24 mouse cellular contexts compared by ENCODE assay signal in the genomic region with DNA sequence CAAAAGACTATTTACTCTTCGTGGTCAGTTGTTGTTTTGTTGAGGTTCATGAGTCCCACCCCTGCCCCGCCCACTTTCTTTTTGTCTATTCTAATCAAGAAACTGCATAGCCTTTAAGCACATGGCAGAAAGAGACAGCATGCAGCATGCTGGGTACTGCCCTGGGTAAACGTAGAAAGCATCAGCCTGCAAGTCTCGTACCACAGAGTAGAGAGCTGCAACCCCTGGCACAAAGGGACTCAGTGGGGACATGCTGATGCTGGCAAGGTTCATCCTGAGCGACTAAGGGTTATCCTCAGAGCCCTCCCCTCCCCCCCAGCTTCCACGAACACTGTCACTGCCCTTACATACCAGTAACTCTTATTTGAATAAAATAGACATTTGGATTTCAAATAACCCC.
DNase-seq lines count a peak whose midpoint lies in the region; ATAC-seq and TF ChIP-seq lines count a peak whose summit lies in the region.
"Had no signal": no experiment of that assay in that cellular context is flagged by ENCODE, and none has a peak within 500 bp of the region (broad histone marks: within the 10 kb centered on the region; RNA-seq: fewer than 3 reads in every experiment).

No protein-coding gene starts in this region.

- H3K4me2 ChIP-seq in hindbrain, embryonic 13.5 days = no peak overlapping the region
- H3K4me2 ChIP-seq in midbrain, embryonic 15.5 days = no peak overlapping the region
- H3K4me2 ChIP-seq in stomach, postnatal 0 days (replicated peaks; ENCODE audit: low read depth) = no peak overlapping the region
- H3K4me2 ChIP-seq: forebrain, embryonic 12.5 days; heart, embryonic 11.5 days; liver, embryonic 13.5 days had no signal

- H3K9me3 ChIP-seq in heart, embryonic 10.5 days = no peaks in the 10 kb centered on the region
- H3K9me3 ChIP-seq in hindbrain, embryonic 13.5 days = no peaks in the 10 kb centered on the region
- no peaks in the 10 kb centered on the region for H3K9me3 ChIP-seq in midbrain, embryonic 15.5 days
- H3K9me3 ChIP-seq in stomach, postnatal 0 days (ENCODE audit: control insufficient read depth, low read length) = no peaks in the 10 kb centered on the region
- H3K9me3 ChIP-seq: forebrain, embryonic 12.5 days; G1E; liver, embryonic 13.5 days had no signal

- H3K27ac ChIP-seq in heart, embryonic 10.5 days = no peak overlapping the region
- H3K27ac ChIP-seq in heart, adult 2 months = no peak overlapping the region
- peak overlapping the region; percentile 30; the same call in 1 of the 2 replicates for H3K27ac ChIP-seq in hindbrain, embryonic 13.5 days
- H3K27ac ChIP-seq in midbrain, embryonic 15.5 days = no peak overlapping the region
- no peak overlapping the region for H3K27ac ChIP-seq in stomach, postnatal 0 days (replicated peaks)
- H3K27ac ChIP-seq: forebrain, embryonic 12.5 days; gastrocnemius, adult 2 months; kidney, postnatal 0 days; left cerebral cortex, adult 2 months; liver, embryonic 13.5 days had no signal

- no peaks in the 10 kb centered on the region for H3K79me2 ChIP-seq in heart, adult 2 months (replicated peaks; ENCODE audit: control insufficient read depth, insufficient read depth, low read length)

- TF ChIP-seq POLR2A in heart, adult 2 months (IDR thresholded peaks at IDR 0.05; ENCODE audit: insufficient read depth, low read depth, low read length) = no peak

- 0 out of 2 replicates have a peak, but pooled peaks have one; percentile 44 for ATAC-seq in hindbrain, embryonic 13.5 days (ENCODE audit: low FRiP score)
- 0 out of 2 replicates have a peak, but pooled peaks have one; percentile 38 for ATAC-seq in midbrain, embryonic 15.5 days (replicated peaks)
- no peak for ATAC-seq in stomach, postnatal 0 days (ENCODE audit: low FRiP score, low TSS enrichment)
- ATAC-seq: activated CD4-positive, CD25-positive, alpha-beta regulatory T cell, adult 4 months; Patski had no signal

- H3K4me1 ChIP-seq in heart, embryonic 10.5 days = 0 out of 2 replicates have a peak, but pooled peaks cover 4% of the 10 kb centered on the region
- H3K4me1 ChIP-seq in heart, adult 2 months (ENCODE audit: control insufficient read depth, insufficient read depth, low read length) = no peaks in the 10 kb centered on the region
- H3K4me1 ChIP-seq in hindbrain, embryonic 13.5 days (replicated peaks) = peaks cover 28% of the 10 kb centered on the region
- H3K4me1 ChIP-seq in midbrain, embryonic 15.5 days = 0 out of 2 replicates have a peak, but pooled peaks cover 6% of the 10 kb centered on the region
- no peaks in the 10 kb centered on the region for H3K4me1 ChIP-seq in stomach, postnatal 0 days (replicated peaks; ENCODE audit: control insufficient read depth, insufficient read depth)
- H3K4me1 ChIP-seq: liver, embryonic 13.5 days had no signal

- peak; percentile 17 for DNase-seq in heart, embryonic 10.5 days (ENCODE audit: low spot score)
- DNase-seq in heart, adult 2 months = no peak
- DNase-seq in ES-CJ7 (ENCODE audit: low read depth, low spot score) = peak; percentile 12
- DNase-seq in stomach, postnatal 0 days (ENCODE audit: low spot score) = no peak
- DNase-seq in thymus, postnatal 10 days (ENCODE audit: low spot score in 2 of 2) = no peak
- no peak for DNase-seq in yolk sac, embryonic 10.5 days (ENCODE audit: low spot score)
- DNase-seq: adrenal gland, adult 8-10 months; cerebellum, adult 11-12 months; cerebellum, postnatal 10 days; gastrocnemius, adult 2 months; kidney, adult 2 months; liver, embryonic 13.5 days; lung, adult 2 months; lung, postnatal 14 days; thymus, postnatal 14 days had no signal

- no peak for TF ChIP-seq CTCF in heart, adult 2 months (IDR thresholded peaks at IDR 0.05)
- no peak for TF ChIP-seq CTCF in stomach, postnatal 0 days (IDR thresholded peaks at IDR 0.05; ENCODE audit: low read depth)

- intact Hi-C loops in heart, adult 2 months (cut with DNase I) = no loop called here

- no peak for TF ChIP-seq EP300 in heart, adult 2 months (IDR thresholded peaks at IDR 0.05; ENCODE audit: insufficient read depth, low read depth, low read length)
- no peak for TF ChIP-seq EP300 in stomach, postnatal 0 days (optimal IDR thresholded peaks at IDR 0.05)

- H3K9ac ChIP-seq in heart, adult 2 months (ENCODE audit: low read depth, low read length) = no peak overlapping the region
- no peak overlapping the region for H3K9ac ChIP-seq in hindbrain, embryonic 13.5 days
- H3K9ac ChIP-seq in midbrain, embryonic 15.5 days = no peak overlapping the region
- H3K9ac ChIP-seq in stomach, postnatal 0 days (ENCODE audit: low read length) = no peak overlapping the region
- H3K9ac ChIP-seq: forebrain, embryonic 12.5 days; liver, embryonic 13.5 days had no signal

- H3K4me3 ChIP-seq in heart, embryonic 10.5 days = no peak overlapping the region
- no peak overlapping the region for H3K4me3 ChIP-seq in heart, adult 2 months
- H3K4me3 ChIP-seq in hindbrain, embryonic 13.5 days = no peak overlapping the region
- no peak overlapping the region for H3K4me3 ChIP-seq in midbrain, embryonic 15.5 days
- no peak overlapping the region for H3K4me3 ChIP-seq in stomach, postnatal 0 days (ENCODE audit: low read depth, low read length)
- H3K4me3 ChIP-seq: forebrain, embryonic 12.5 days; gastrocnemius, adult 2 months; left cerebral cortex, adult 2 months; liver, embryonic 13.5 days had no signal

- H3K27me3 ChIP-seq in heart, embryonic 10.5 days (ENCODE audit: insufficient read depth, poor library complexity, severe bottlenecking) = no peaks in the 10 kb centered on the region
- H3K27me3 ChIP-seq in heart, adult 2 months (ENCODE audit: control insufficient read depth, insufficient read depth, low read length) = no peaks in the 10 kb centered on the region
- no peaks in the 10 kb centered on the region for H3K27me3 ChIP-seq in hindbrain, embryonic 13.5 days
- no peaks in the 10 kb centered on the region for H3K27me3 ChIP-seq in midbrain, embryonic 15.5 days (replicated peaks)
- H3K27me3 ChIP-seq in stomach, postnatal 0 days (ENCODE audit: control insufficient read depth, insufficient read depth, low read length) = no peaks in the 10 kb centered on the region
- H3K27me3 ChIP-seq: forebrain, embryonic 12.5 days; liver, embryonic 13.5 days had no signal

- WGBS in heart, embryonic 10.5 days = 60% methylated on average over 6 of the region's 6 CpGs
- WGBS in heart, adult 2 months = 78% methylated on average over 6 of the region's 6 CpGs
- WGBS in hindbrain, embryonic 13.5 days = 34% methylated on average over 6 of the region's 6 CpGs
- 50% methylated on average over 6 of the region's 6 CpGs for WGBS in midbrain, embryonic 15.5 days
- 46% methylated on average over 6 of the region's 6 CpGs for WGBS in stomach, postnatal 0 days

- H3K36me3 ChIP-seq in heart, embryonic 10.5 days = no peaks in the 10 kb centered on the region
- no peaks in the 10 kb centered on the region for H3K36me3 ChIP-seq in heart, adult 2 months (ENCODE audit: control insufficient read depth, insufficient read depth, low read length)
- H3K36me3 ChIP-seq in hindbrain, embryonic 13.5 days = no peaks in the 10 kb centered on the region
- H3K36me3 ChIP-seq in midbrain, embryonic 15.5 days (replicated peaks) = no peaks in the 10 kb centered on the region
- no peaks in the 10 kb centered on the region for H3K36me3 ChIP-seq in stomach, postnatal 0 days (ENCODE audit: control insufficient read depth, insufficient read depth, low read length)
- H3K36me3 ChIP-seq: forebrain, embryonic 12.5 days; G1E; liver, embryonic 13.5 days had no signal

Comparison
In these comparisons a context has a peak if more than half of its experiments do, and no peak if none do; other contexts are left out.
1. DNase-seq: peak in heart, embryonic 10.5 days (single experiment) and ES-CJ7 (single experiment); none in heart, adult 2 months (0 of 2), stomach, postnatal 0 days (single experiment), thymus, postnatal 10 days (0 of 2) and yolk sac, embryonic 10.5 days (single experiment).